Mouse (Mus musculus) liver, embryonic 14.5 days (tissue): ENCODE results near the gene Sars.

Source experiments
- CTCF ChIP-seq: IDR thresholded peaks from 2 replicates; pipeline ENCODE4 v1.5.1; 2016; ENCODE audit warnings: antibody characterized with exemption, low read depth, control low read depth
- EP300 ChIP-seq: IDR thresholded peaks from 2 replicates; pipeline ENCODE4 v1.6.1; 2016; ENCODE audit warnings: antibody characterized with exemption, low read depth

GRCm38 (mm10) chr3:108476761-108477619 lies 32.0 kb upstream of the Sars start:
- TF ChIP-seq CTCF (no peak), EP300 (no peak)
